Mouse (Mus musculus): ENCODE results near the gene Fam166a. TPM values are rescaled to one million over a fixed set of nuclear protein-coding genes. Genes with fewer than 3 reads are reported as not detected.
"Not testable (repeated sequence)": the region's sequence is repeated elsewhere in the genome, so short reads cannot be mapped to it uniquely, and the experiment has no call there.

Fam166a gene
- total RNA-seq, 2 experiments from 2014 or later, result not detected

DNA sequence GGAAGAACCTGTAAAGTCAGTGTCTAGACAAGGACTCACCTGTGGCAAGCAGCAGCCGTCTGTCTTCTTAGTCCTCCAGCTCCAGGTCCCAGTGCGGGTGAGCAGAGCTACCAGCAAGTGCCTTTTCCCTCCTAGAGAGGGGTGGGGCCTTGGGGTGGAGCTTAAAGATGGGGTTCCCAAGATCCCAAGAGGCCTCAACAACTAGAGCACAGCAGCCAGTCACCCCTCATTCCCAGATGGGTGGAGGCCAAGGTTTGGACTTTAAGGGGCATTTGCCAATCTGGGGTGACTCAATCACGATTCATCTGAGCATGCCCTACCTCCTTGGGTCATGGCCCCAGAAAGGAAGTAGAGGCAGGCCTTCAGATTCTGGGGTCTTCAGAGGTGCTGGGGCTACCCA lies 21.2 kb downstream of the Fam166a start:
- intact Hi-C loops (cut with DNase I), result no loop called here
- no peak for DNase-seq

DNA sequence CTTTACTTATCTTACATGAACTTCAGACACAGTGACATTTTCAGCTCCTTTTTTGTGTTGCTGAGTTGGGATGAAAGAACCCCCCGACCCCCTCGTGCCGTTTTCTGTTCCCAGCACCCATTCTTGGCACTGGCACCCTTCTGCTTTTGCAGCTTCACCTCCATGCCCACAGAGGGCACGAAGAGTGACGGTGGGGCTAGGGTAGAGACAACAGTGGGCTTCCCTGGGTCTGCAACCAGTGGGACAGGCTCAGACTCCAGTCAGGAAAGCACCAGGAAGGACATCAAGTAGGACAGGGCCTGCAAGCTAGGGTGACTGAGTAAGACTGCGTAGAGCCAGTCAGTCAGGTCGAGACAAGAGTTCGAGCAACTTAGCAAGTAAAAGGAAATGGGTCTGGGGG lies 21.8 kb downstream of the Fam166a start:
- DNase-seq, result no peak
- intact Hi-C loops (cut with DNase I), result no loop called here

DNA sequence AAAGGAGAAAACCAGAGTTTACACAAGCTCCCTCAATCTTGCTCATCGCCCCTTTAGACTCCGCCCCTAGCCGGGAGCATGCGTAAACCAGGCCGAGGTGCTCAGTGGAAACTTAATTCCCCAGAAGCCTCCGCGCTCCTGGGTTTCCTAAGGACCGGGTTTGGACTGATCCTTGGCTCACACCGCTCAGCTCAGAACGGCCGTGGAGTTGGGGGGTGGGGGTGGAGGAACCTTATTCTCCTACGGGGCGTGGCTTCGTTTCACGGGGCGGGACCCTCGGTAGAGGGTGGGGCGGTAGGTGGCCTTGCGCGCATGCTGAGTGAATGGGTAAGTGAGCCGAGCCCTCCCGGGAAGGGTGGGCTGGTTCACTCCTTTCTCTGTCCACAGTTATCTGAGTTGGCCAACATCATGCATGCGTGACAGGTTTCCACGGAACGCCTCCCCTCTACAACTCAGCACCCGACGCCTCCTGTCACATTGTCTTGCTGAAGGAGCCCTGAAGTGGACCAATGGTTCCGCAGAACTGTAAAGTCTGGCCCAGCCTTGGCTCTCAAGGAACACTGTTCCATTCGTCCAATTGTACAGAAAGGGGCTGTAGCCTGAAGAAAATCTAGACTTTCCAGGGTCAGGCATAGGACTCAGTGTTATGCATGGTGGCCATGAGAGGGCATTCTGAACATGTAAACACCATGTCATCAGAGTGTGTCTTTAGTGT lies 22.3 kb downstream of the Fam166a start:
- intact Hi-C loops (cut with DNase I), result no loop called here
- DNase-seq, result peak; percentile 40 to 54

DNA sequence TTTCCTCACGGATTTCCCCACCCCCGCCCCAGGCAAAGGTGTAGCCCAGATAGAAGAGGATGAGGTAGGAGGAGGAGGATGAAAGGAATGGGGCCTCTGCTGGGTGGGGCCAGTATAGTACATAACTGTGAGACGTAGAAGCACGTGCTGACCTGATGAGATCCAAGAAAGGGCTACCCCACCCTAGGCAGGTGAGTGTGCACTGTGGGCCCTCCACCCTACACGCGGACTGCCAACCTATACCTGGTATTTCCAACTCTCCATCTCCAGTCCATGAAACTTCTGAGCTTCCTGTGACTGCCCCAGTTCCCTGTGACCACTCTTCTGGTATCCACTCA lies 22.9 kb downstream of the Fam166a start:
- intact Hi-C loops (cut with DNase I), result no loop called here
- DNase-seq, result no peak

DNA sequence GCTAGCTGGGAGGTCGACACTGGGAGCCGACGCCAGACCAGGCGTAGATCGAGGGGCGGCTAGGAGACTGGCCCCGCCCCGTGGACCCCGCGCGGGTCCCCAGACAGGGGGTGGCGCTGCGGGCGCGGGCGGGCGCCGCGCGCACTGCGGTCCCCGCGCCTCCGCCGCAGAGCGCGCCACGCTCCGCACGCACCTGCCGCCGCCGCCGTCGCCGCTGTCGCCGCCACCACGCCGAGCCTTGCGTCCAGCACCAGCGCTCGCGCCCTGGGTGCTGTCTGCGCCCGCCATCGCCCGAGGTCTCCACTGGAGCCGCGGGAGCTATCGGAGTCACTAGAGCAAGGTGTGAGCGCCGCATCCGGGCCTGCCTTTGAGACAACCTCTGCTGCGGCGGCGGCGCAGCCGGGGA lies 23.6 kb downstream of the Fam166a start, which contains the start of the genes Rnf208 and Cysrt1:
Gene Rnf208 (plus strand): TSS at position 155 of the 406 bp plus-strand sequence.
Gene Cysrt1 (minus strand): TSS at position 352 of the 406 bp plus-strand sequence.
- intact Hi-C loops (cut with DNase I), result no loop called here
- DNase-seq, result no peak

DNA sequence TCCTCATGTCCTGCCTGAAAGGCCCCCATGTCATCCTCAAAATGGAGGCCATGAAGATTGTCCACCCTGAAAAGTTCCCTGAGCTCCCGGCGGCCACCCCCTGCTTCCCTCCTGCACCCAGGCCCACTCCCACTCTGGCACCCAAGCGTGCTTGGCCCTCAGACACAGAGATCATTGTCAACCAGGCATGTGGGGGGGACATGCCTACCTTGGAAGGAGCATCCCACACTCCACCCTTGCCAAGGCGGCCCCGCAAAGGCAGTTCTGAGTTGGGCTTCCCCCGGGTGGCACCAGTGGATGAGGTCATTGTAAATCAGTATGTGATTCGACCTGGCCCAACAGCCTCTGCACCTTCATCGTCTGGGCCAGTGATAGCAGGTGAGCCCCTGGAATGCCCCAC lies 24.8 kb downstream of the Fam166a start:
- DNase-seq, result no peak
- intact Hi-C loops (cut with DNase I), result no loop called here

DNA sequence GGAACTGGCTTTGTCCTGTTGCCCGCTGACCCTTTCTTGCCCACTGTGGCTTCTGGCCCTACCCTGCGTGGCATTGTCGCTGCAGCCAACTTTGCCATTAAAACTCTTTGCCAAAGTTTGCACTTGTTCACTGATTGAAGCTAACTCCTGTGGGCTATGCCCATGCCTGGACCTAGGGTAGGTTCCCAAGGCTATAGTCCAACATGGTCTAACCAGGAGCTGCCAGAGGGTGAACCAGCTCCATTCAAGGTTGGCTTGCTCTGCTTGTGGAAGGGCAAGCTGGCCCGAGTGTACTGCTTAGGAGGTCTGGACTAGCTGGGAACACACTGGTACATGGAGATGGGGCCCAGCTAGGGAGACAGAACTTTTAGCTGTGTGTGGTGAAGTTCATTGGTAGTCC lies 25.6 kb downstream of the Fam166a start:
- DNase-seq, result no peak
- intact Hi-C loops (cut with DNase I), result no loop called here

DNA sequence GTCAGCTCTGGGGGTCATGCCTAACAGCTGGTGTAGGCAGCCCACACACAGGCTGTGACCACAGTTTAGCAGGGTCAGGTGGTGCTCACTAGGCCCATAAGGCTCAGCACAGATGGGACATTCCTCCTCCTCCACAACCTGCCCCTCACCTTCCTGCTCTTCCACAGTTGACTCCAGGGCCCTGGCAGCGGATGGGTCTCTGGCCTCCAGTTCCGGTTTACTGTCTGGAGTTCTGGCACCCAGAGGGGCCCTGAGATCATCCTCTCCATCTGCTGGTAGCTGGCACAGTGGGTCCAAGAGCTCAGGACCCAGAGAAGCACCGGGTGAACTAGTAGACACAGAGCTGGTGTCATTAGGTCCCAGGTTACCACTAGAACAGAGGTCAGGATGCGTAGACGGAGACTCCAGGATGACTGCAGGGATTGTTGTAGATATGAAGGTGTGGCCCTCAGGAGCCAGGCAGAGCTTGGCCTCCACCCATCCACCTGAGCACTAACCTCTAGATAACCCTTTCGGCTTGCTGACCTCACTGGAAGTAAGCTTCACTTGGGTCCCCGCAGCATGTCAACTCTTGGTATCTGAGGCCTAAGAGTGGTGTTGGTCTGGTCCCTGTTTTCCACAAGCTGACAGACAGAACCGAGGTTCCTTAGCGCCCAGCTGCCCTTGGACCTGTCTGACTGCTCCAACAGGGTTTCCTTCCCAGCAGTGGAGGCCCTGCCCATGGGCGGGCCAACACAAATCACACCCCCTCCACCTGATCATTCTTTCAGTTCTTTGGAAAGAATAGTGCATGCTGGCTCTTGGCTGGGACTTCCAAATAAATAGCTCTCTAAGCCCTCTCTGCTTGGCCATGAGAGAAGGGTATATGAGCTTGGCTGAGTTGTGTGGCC lies 27.9 kb downstream of the Fam166a start, which contains the start of gene AL732309.1:
Gene AL732309.1 (minus strand): TSS at position 681 of the 890 bp plus-strand sequence.
- no peak for DNase-seq
- intact Hi-C loops (cut with DNase I), result no loop called here

DNA sequence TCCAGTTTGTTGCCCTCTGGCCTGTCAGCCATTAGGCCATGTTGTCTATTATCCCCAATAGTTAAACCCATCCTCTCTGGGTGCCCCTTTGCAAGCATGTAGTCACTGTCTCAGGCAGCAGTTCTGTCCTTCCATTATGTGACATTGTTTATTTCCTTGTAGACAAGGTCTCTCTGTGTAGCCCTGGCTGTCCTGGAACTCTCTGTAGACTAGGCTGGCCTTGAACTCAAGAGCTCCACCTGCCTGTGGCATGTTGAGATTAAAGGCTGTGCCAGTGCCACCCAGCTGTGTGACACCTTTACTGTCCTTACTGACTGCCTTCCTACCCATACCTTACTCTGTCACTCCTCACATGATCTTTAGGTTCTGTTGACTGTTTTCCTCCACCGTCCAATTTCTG lies 33.8 kb downstream of the Fam166a start:
- intact Hi-C loops (cut with DNase I), result no loop called here
- DNase-seq, result no peak

DNA sequence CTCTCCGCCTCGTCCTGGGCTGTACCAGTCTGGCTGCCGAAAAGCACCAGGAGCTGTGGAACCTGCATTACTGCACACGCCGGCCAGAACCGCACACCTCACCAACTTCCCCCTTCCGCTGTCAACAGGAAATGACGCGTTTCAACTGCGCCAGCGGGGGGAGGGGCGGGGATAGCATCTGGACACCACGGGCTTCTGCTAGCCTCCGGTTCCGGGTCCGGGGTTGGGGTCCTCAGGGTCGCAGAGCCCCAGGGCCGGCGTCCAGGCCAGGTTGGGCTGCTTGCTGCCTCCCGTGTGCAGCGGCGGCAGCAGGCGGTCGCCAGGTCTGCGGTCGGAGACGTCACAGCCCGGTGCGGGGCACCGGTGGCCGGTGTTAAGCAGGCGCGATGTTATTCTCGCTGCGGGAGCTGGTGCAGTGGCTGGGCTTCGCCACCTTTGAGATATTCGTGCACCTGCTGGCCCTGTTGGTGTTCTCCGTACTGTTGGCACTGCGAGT lies 36.8 kb downstream of the Fam166a start, which contains the start of gene Tmem203:
Gene Tmem203 (plus strand): TSS at position 156 of the 496 bp plus-strand sequence.
- intact Hi-C loops (cut with DNase I), result no loop called here
- DNase-seq, result peak; percentile 78 to 80

DNA sequence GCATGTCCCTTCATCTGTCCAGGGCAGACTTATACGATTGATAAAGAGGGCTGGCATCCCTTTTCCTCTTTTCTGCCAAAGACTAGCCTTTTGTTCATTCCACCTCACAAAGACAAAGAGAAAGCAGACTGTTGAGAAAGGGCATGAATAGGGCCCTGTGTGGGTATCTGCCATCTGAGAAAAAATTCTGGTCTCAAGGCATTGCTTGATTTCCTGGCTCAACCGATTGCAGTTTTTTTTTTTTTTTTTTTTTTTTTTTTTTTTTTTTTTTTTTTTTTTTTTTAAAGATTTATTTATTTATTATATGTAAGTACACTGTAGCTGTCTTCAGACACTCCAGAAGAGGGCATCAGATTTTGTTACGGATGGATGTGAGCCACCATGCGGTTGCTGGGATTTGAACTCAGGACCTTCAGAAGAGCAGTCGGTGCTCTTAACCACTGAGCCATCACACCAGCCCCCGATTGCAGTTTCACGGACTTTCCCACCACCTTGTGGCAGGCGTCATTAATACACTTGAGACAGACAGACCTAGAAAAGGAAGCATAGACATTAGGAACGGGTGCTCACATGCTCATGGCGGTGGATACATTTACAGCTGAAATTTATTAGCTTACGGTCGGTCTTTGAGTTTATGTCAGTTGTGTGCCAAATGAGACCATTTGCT lies 38.0 kb downstream of the Fam166a start:
- intact Hi-C loops (cut with DNase I); DNase-seq: not testable (repeated sequence)

DNA sequence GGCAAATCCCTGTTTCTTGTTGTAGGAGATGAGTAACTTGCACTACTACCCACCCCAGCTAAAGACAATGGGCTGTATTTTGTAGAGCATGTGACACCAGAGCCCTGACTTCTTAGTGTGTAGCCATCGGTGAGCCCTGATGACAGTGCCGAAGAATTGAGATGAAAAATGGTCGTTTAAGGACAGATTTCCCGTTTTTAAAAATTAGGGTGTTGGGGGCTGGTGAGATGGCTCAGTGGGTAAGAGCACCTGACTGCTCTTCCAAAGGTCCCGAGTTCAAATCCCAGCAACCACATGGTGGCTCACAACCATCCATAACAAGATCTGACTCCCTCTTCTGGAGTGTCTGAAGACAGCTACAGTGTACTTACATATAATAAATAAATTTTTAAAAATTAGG lies 38.7 kb downstream of the Fam166a start:
- DNase-seq; intact Hi-C loops (cut with DNase I): not testable (repeated sequence)

DNA sequence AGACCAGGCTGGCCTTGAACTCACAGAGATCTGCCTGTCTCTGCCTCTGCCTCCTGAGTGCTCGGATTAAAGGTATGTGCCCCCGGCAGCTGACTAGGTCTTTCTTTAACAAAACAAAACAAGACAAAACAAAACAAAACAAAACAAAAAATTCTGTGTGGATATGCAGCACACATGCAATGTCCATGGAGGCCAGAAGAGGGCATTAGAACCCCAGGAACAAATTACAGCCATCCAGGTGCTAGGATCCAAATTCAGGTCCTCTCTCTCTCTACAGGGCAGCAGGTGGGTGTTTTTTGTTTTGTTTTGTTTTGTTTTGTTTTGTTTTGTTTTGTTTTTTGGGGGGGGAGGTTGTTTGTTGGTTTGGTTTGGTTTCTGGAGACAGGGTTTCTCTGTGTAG lies 40.3 kb downstream of the Fam166a start:
- DNase-seq, result no peak
- intact Hi-C loops (cut with DNase I), result no loop called here

DNA sequence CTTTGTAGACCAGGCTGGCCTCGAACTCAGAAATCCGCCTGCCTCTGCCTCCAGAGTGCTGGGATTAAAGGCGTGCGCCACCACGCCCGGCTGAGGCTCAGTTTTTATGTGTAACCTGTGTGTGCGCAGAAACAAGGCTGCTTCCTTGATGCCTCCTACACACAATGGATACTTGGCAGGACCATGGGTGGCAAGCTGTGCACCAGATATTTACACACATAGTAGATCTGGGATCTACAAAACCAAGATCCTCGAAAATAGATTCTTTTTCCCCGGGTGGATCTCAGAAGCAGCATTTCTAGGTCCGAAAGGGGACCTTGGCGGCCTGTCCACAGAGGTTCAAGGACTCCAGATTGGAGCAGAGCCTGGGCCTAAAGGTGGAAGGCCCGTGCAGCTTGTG lies 43.3 kb downstream of the Fam166a start:
- intact Hi-C loops (cut with DNase I), result no loop called here
- DNase-seq, result no peak

DNA sequence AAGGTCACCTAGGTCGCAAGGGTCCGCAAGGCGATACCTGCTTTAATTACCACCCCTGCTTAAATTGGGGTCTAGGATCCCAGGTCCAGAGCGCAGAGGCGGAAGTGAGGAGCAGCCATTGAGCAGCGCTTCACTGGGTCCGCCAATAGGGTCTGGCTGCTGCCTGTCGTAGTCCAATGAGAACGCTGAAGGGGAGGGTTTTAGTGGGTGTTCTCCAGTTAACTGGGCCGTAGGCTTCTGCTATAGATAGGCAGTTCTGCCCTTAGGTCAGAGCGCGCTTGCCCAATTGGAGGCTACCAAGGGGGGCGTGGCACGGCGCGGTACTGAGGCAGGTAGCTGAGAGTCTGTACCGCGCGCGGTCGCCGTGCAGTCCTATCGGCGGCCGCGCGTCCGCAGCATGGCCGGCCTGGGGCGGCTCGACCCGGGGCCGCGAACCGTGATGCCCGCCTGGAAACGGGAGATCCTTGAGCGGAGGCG lies 43.8 kb downstream of the Fam166a start, which contains the start of gene Tprn:
Gene Tprn (plus strand): TSS at position 328 of the 477 bp plus-strand sequence.
- intact Hi-C loops (cut with DNase I), result no loop called here
- DNase-seq, result peak; percentile 86 to 91

DNA sequence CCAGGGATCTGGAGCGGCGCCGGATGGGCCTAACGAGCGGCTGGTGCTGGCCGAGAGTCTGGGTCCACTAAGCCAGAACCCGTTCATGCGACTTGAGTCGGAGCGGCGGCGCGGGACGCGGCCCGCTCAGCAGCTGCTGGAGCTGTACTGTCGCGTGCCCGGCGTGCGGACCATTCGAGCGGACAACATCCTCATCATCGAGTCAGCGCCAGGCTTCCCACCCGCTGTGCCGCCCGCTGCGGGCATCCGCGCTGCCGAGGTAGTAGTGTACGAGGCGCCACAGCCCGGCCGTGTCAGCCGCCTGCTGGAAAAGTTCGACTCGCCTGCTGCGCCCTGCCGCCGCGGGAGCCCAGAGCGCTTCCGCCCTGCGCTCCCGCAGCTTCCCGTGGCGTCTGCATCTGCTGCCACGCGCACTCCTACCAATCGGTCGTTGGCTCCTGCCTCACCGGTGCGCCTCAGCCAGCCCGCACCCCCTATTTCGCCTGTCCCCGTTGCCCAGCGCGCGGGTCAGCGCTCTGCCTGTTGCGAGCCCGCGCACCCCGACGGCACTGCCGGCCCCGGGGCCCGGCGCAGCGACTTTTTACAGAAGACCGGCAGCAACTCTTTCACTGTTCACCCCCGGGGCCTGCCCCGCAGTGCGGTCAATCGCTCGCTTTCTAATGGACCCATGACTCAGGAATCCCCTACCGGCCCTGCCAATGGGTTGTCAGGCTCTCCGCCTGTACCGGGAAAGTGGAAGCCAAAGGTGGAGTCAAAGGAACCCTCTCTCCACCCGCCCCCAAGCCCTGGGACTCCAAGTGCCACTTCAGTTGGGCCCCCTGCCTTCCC lies 44.5 kb downstream of the Fam166a start:
- DNase-seq, result no peak
- intact Hi-C loops (cut with DNase I), result no loop called here

DNA sequence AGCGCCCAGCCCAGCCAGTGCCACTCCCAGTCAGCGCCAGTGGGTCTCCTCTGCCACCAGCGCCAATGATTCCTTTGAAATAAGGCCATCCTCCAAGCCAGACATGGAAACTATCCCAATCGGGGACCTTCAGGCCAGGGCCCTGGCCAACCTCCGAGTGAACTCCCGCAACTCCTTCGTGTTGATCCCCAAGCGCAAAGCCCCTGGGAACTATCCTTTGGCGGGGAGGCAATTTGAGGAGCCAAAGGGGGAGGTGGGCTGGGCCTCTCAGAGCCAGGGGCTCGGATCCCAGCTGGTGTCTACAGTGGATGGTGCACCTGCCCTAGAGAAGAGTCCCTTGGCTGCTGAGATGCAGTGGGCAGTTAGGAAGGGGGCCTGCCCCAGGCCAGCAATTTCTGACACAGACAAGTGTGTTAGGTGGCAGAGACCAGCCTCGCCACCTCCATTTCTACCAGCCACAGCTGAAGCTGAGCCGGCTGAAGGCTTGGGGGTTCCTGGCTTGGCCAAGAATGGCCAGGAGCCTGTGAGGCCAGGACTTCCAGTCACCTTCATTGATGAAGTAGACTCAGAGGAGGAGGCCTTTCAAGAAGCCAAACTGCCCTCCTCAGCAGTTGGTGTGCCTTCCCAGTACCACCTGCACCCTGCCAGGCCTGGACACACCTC lies 45.2 kb downstream of the Fam166a start:
- DNase-seq, result no peak
- intact Hi-C loops (cut with DNase I), result no loop called here

DNA sequence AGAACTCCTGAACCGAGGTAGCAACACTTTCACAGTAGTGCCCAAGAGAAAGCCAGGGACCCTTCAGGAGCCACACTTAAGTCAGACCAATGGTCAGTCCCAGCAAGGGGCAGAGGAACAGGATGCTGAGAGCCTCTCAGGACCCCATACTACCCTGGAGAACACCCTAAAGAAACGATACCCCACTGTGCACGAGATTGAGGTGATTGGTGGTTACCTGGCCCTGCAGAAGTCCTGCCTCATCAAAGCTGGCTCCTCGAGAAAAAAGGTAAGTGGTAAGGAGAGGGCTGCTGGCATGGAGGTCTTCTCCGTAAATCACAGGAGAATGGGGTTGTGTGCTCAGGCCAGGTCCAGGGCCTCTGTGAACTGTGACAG lies 45.7 kb downstream of the Fam166a start:
- intact Hi-C loops (cut with DNase I), result no loop called here
- no peak for DNase-seq

DNA sequence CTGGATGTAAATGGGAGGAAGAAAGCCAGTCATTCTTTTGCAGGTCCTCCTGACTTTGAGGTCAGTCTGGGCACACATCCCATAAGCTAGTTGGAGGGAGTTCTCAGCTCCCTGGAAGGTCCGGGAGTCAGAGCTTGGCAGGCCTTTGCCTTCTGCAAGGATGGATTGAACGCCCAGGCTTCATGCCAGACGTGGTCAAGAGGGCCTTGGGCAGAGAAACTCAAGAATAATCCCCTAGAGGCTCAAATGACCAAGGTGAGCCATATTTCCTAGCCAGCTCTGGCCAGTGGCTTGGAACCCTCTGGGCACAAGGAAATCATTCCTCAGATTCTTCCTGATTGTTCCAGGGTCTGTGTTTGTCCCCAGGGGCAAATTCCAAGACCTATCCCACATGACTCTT lies 46.3 kb downstream of the Fam166a start:
- DNase-seq, result no peak
- intact Hi-C loops (cut with DNase I), result no loop called here

Measured in gastrocnemius, postnatal 36 days (tissue).